Mouse (Mus musculus) C2C12 (cell line): Measurements from ENCODE around the gene Odf2. TPM values are rescaled to one million over a fixed set of nuclear protein-coding genes. Genes with fewer than 3 reads are reported as not detected.

ENCODE experiments used
- H3K27me3 ChIP-seq: one replicate; pipeline ENCODE4 v1.6.1; 2011; ENCODE audit not compliant: control insufficient read depth, insufficient read depth, insufficient read length
- H3K36me3 ChIP-seq: one replicate; pipeline ENCODE4 v1.6.1; 2011; ENCODE audit not compliant: control insufficient read depth, insufficient read depth
- H3K4me3 ChIP-seq: one replicate; pipeline ENCODE4 v1.5.1; 2011; ENCODE audit warnings: mild to moderate bottlenecking, control low read depth; ENCODE audit not compliant: poor library complexity, insufficient read depth, severe bottlenecking
- H3K79me2 ChIP-seq: one replicate; pipeline ENCODE4 v1.6.1; 2011; ENCODE audit not compliant: control insufficient read depth, insufficient read depth
- H3K79me3 ChIP-seq: one replicate; pipeline ENCODE4 v1.6.1; 2011; ENCODE audit warnings: low read depth, control low read depth
- H3ac ChIP-seq: one replicate; pipeline ENCODE3; 2011; ENCODE audit warnings: low read depth; ENCODE audit not compliant: control insufficient read depth, insufficient read length
- CEBPB ChIP-seq: IDR thresholded peaks from one replicate; pipeline ENCODE4 v1.6.1; 2011; ENCODE audit warnings: low read depth, mild to moderate bottlenecking, control low read depth, moderate library complexity
- CTCF ChIP-seq: IDR thresholded peaks from one replicate; pipeline ENCODE4 v1.5.1; 2011; ENCODE audit not compliant: control insufficient read depth, insufficient read depth, insufficient read length
- FOSL1 ChIP-seq: IDR thresholded peaks from one replicate; pipeline ENCODE4 v1.8.0; 2011; ENCODE audit warnings: mild to moderate bottlenecking, low read length; ENCODE audit not compliant: poor library complexity, insufficient read depth, severe bottlenecking
- MAX ChIP-seq: IDR thresholded peaks from one replicate; pipeline ENCODE4 v1.6.1; 2011; ENCODE audit warnings: mild to moderate bottlenecking, control low read depth
- MYOD1 ChIP-seq: IDR thresholded peaks from one replicate; pipeline ENCODE4 v1.6.1; 2011; ENCODE audit warnings: low read depth; ENCODE audit not compliant: control insufficient read depth, insufficient read length
- MYOG ChIP-seq: IDR thresholded peaks from one replicate; pipeline ENCODE4 v1.6.1; 2011; ENCODE audit not compliant: control insufficient read depth, insufficient read length; ENCODE audit errors: extremely low read depth
- USF1 ChIP-seq: IDR thresholded peaks from one replicate; pipeline ENCODE4 v1.6.1; 2011; ENCODE audit warnings: low read depth, mild to moderate bottlenecking, control low read depth, moderate library complexity
- polyA plus RNA-seq: library from polyadenylated mRNA; unstranded; fragments of >200 nt; fragmentation: generic; extraction: Trizol; gene quantifications from one replicate; pipeline ENCODE4 v1.2.1, GENCODE M21; 2012; ENCODE audit warnings: missing spikeins

The Odf2 gene
- polyA plus RNA-seq, 1 experiment: 31.3 TPM

GRCm38 (mm10) chr2:29853736-29854135, 35.3 kb upstream of the Odf2 start:
- no peaks in the 10 kb centered on the region for H3K79me3 ChIP-seq
- no peak overlapping the region for H3K4me3 ChIP-seq
- no peak for TF ChIP-seq USF1
- no peak for TF ChIP-seq CEBPB
- no peak for TF ChIP-seq MAX
- no peak for TF ChIP-seq MYOG
- no peak for TF ChIP-seq FOSL1
- no peak for TF ChIP-seq MYOD1
- TF ChIP-seq CTCF: no peak
- no peaks in the 10 kb centered on the region for H3K36me3 ChIP-seq
- no peaks in the 10 kb centered on the region for H3K79me2 ChIP-seq
- no peaks in the 10 kb centered on the region for H3K27me3 ChIP-seq
- no peak overlapping the region for H3ac ChIP-seq

DNA sequence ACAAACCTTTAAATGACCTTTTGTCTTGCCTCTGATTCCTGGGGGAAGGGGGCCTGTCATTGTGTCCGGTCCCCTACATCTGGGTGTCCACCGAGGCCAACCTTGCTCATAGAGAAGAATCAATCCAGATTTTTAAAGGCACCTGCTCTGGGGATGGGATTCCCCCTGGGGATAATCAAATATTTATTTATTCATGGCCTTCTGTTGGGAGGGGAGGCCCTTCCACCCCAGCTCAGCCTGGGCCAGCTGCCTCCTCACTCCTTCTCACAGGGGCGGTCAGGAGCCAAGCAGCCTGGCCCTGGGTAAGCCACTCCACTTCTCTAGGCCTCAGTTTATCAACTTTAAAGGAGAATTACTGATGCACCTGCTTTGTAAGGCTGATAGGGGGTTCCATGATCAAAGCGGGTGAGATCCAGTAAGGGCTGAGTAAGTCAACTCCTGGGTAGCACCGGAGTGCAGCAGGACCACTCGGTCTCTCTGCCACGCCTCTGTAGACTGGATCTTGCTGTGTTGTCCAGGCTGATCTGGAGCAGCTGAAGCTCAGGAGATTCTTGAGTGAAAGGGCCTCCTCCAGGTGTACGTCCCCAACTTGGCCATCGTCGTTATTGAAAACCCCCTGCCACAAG, 33.3 kb upstream of the Odf2 start:
- no peak overlapping the region for H3ac ChIP-seq
- no peaks in the 10 kb centered on the region for H3K79me2 ChIP-seq
- TF ChIP-seq CEBPB (no peak), FOSL1 (no peak), USF1 (no peak), MAX (no peak)
- no peaks in the 10 kb centered on the region for H3K36me3 ChIP-seq
- H3K79me3 ChIP-seq: no peaks in the 10 kb centered on the region
- no peaks in the 10 kb centered on the region for H3K27me3 ChIP-seq
- H3K4me3 ChIP-seq: no peak overlapping the region

- Histone ChIP-seq H3K4me3 (no peak overlapping the region), H3K79me3 (no peaks in the 10 kb centered on the region), H3K36me3 (no peaks in the 10 kb centered on the region), H3K79me2 (no peaks in the 10 kb centered on the region), H3ac (no peak overlapping the region), H3K27me3 (no peaks in the 10 kb centered on the region)
- TF ChIP-seq CEBPB: no peak
- no peak for TF ChIP-seq CTCF
- no peak for TF ChIP-seq MYOD1
- TF ChIP-seq MYOG: no peak
- no peak for TF ChIP-seq MAX
- no peak for TF ChIP-seq FOSL1
- TF ChIP-seq USF1: no peak
Measured at GRCm38 (mm10) chr2:29856451-29857260, 32.4 kb upstream of the Odf2 start.

GRCm38 (mm10) chr2:29857341-29857740, 31.7 kb upstream of the Odf2 start:
- Histone ChIP-seq H3K27me3 (no peaks in the 10 kb centered on the region), H3K79me2 (no peaks in the 10 kb centered on the region), H3K4me3 (no peak overlapping the region), H3K36me3 (no peaks in the 10 kb centered on the region), H3ac (no peak overlapping the region), H3K79me3 (no peaks in the 10 kb centered on the region)
- TF ChIP-seq FOSL1 (no peak), CEBPB (no peak), MYOD1 (no peak), MYOG (no peak), USF1 (no peak), MAX (no peak)

DNA sequence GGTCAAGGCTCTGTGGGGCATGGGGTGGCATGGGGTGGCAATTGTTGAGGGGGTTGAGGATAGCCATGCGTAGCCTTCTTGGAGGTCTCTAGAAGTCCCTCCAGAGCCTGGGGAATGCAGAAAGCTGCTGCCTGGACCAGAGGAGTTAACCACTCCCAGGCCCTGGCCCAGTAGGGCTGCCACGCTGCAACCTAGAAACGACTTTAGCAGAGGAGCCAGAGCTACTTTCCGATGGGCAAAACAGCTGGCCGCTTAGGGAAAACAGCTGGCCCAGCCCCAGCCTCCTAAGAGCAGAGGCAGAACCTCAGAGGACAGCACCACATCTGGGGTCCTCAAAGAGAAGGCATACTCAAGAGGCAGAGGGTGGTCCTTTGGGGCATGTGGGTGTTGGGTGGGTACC, 31.1 kb upstream of the Odf2 start:
- H3ac ChIP-seq: no peak overlapping the region
- no peaks in the 10 kb centered on the region for H3K79me2 ChIP-seq
- no peak for TF ChIP-seq USF1
- TF ChIP-seq FOSL1: no peak
- TF ChIP-seq MAX: no peak
- TF ChIP-seq MYOG: no peak
- no peak for TF ChIP-seq MYOD1
- TF ChIP-seq CTCF: no peak
- no peak for TF ChIP-seq CEBPB
- no peaks in the 10 kb centered on the region for H3K36me3 ChIP-seq
- H3K79me3 ChIP-seq: no peaks in the 10 kb centered on the region
- no peak overlapping the region for H3K4me3 ChIP-seq
- no peaks in the 10 kb centered on the region for H3K27me3 ChIP-seq
